Mouse (Mus musculus): ENCODE measurements around the gene Gm5741.

Gm5741 gene

GRCm38 (mm10) chr8:85073041-85073612 lies 5.3 kb upstream of the Gm5741 start:
- DNase-seq, result no peak

GRCm38 (mm10) chr8:85072364-85072929 lies 4.7 kb upstream of the Gm5741 start:
- peak in 1 of 2 experiments; percentile 13 for DNase-seq

- peak; percentile 83 to 87 for DNase-seq
Observed at GRCm38 (mm10) chr8:85071514-85072281, 3.9 kb upstream of the Gm5741 start, which contains the start of gene Dhps. Gene Dhps, plus strand, starts transcription at chr8:85071757.

- no peak for DNase-seq
Observed at GRCm38 (mm10) chr8:85071041-85071440, 3.3 kb upstream of the Gm5741 start.

- DNase-seq, result no peak
Observed at GRCm38 (mm10) chr8:85067155-85067554, 627 bp downstream of the Gm5741 start.

- no peak for DNase-seq
Observed at GRCm38 (mm10) chr8:85065213-85065612, 2.6 kb downstream of the Gm5741 start.

GRCm38 (mm10) chr8:85062603-85063002 lies 5.2 kb downstream of the Gm5741 start:
- no peak for DNase-seq

GRCm38 (mm10) chr8:85059879-85060616 lies 7.7 kb downstream of the Gm5741 start, which contains the start of gene Fbxw9:
Gene Fbxw9, plus strand, starts transcription at chr8:85060055.
- peak; percentile 73 to 81 for DNase-seq

GRCm38 (mm10) chr8:85057367-85057766 lies 10.4 kb downstream of the Gm5741 start:
- no peak for DNase-seq

GRCm38 (mm10) chr8:85043619-85044018 lies 24.2 kb downstream of the Gm5741 start:
- no peak for DNase-seq

- DNase-seq, result peak; percentile 32 to 67
Observed at GRCm38 (mm10) chr8:85037681-85038531, 29.9 kb downstream of the Gm5741 start.

GRCm38 (mm10) chr8:85037366-85037680 lies 30.5 kb downstream of the Gm5741 start:
- DNase-seq, result no peak

GRCm38 (mm10) chr8:85036718-85037365 lies 30.9 kb downstream of the Gm5741 start, which contains the start of gene Tnpo2:
Gene Tnpo2, plus strand, starts transcription at chr8:85036915.
- peak; percentile 74 to 76 for DNase-seq

- DNase-seq, result no peak
Observed at GRCm38 (mm10) chr8:85036381-85036717, 31.4 kb downstream of the Gm5741 start.

GRCm38 (mm10) chr8:85035728-85036310 lies 32.0 kb downstream of the Gm5741 start:
- DNase-seq, result peak in 1 of 2 experiments; percentile 26

GRCm38 (mm10) chr8:85035165-85035727 lies 32.5 kb downstream of the Gm5741 start:
- DNase-seq, result no peak

- peak; percentile 64 to 73 for DNase-seq
Observed at GRCm38 (mm10) chr8:85034764-85035163, 33.0 kb downstream of the Gm5741 start.

GRCm38 (mm10) chr8:85033867-85034266 lies 33.9 kb downstream of the Gm5741 start:
- DNase-seq, result no peak

- no peak for DNase-seq
Observed at GRCm38 (mm10) chr8:85032622-85033311, 35.0 kb downstream of the Gm5741 start.

GRCm38 (mm10) chr8:85029271-85029670 lies 38.5 kb downstream of the Gm5741 start:
- no peak for DNase-seq

Measured in spleen, adult 18-20 months (tissue).